Mouse (Mus musculus): Measurements from ENCODE around the gene Kptn. TPM values are rescaled to one million over a fixed set of nuclear protein-coding genes. Genes with fewer than 3 reads are reported as not detected.

The Kptn gene
- polyA plus RNA-seq, 1 experiment from 2014 or later: 25.1 TPM

DNA sequence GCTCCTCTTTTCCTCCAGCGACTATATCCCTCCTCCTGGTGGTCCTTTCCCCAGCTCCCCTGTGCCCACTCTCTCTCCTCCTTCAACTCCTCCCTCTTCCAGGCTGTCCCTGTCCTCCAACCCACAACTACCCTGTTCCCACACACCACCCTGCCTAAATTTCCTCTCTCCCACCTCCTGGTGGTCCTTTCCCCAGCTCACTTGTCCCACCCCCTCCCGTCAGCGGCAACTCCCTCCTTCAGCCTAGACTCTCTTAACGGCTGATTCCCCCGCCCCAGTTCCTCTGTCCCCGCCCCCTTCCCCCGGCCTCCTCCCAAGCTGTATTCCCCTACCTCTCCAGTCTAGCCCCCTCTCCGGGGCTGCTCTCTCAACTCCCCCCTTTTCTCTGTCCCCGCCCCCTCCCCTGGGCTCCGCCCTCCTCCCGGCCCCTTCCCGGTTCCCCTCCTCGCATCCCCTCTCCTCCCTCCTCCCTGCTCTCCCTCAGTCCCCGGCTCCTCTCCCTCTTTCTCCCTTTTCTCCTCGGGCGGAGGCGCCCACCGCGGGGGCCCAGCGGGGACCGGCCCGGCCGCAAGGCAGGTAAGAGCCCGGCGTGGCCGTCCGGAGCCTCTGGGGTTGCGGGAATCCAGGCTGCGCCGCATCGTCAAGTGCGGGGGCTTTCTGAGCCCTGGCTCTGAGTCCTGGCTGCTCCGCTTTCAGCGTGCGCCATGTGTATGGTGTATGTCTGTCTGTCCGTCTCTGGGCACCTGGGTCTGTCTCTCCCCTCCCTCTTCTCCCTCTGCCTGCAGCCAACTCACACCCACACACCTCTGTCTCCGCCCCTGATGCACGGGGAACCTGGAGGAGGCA is 10.4 kb downstream of the Kptn start:
- H3K9ac ChIP-seq (ENCODE audit: low read depth, low read length): peak overlapping the region; percentile 63
- peaks cover 10% of the 10 kb centered on the region for H3K36me3 ChIP-seq (ENCODE audit: control insufficient read depth, insufficient read depth, low read length)
- no peaks in the 10 kb centered on the region for H3K27me3 ChIP-seq (ENCODE audit: control insufficient read depth, insufficient read depth, low read length)
- WGBS: 1% methylated on average over 35 of the region's 38 CpGs
- peaks cover 32% of the 10 kb centered on the region for H3K4me1 ChIP-seq (ENCODE audit: control insufficient read depth, insufficient read depth, low read length)
- H3K4me3 ChIP-seq (ENCODE audit: low read length): peak overlapping the region; percentile 56
- no peaks in the 10 kb centered on the region for H3K9me3 ChIP-seq (ENCODE audit: control insufficient read depth, low read length)
- H3K4me2 ChIP-seq (replicated peaks; ENCODE audit: low read depth, low read length): peak overlapping the region; percentile 91
- peak; percentile 86 for ATAC-seq (ENCODE audit: low FRiP score, low TSS enrichment)
- peak overlapping the region; percentile 77 for H3K27ac ChIP-seq (ENCODE audit: low read depth, low read length)

DNA sequence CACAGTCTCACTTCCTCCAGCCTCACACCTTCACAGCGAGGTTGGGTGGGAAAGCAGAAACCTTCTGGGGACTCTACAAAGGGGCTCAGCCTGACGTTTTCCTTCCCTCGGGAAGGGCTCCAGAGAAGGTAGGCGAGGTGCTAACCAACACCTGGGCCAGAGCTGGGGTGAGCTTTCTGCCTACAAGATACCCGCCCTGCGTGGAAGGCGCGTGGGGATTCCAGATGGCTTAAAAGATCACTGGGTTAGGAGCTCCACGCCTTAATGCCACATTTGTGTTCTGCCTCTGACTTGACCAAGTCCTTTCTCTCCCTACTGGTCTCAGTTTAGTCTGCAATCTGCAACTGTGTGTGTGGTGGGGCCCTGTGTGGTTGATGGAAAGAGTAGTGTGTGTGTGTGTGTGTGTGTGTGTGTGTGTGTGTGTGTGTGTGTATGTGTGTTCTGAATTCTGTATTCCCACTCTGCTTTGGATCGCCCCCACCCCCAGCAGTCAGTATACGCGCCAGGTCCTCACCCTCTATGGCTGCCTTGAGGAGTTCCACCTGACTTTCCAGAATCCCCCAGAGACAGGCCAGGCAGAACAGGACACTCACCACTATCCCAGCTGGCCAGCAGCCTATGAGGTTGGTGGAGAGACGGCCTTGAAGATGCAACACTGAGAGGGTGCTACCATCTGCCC is 11.4 kb downstream of the Kptn start:
- H3K9ac ChIP-seq (ENCODE audit: low read depth, low read length): 0 out of 2 replicates have a peak overlapping the region, but pooled peaks have one; percentile 63
- H3K9me3 ChIP-seq (ENCODE audit: control insufficient read depth, low read length): no peaks in the 10 kb centered on the region
- H3K4me1 ChIP-seq (ENCODE audit: control insufficient read depth, insufficient read depth, low read length): peaks cover 32% of the 10 kb centered on the region
- no peaks in the 10 kb centered on the region for H3K27me3 ChIP-seq (ENCODE audit: control insufficient read depth, insufficient read depth, low read length)
- WGBS: 34% methylated on average over 13 of the region's 13 CpGs
- H3K4me3 ChIP-seq (ENCODE audit: low read length): peak overlapping the region; percentile 56
- no peaks in the 10 kb centered on the region; the same call in 1 of the 2 replicates for H3K36me3 ChIP-seq (ENCODE audit: control insufficient read depth, insufficient read depth, low read length)
- ATAC-seq (ENCODE audit: low FRiP score, low TSS enrichment): no peak
- H3K4me2 ChIP-seq (replicated peaks; ENCODE audit: low read depth, low read length): peak overlapping the region; percentile 91
- no peak overlapping the region for H3K27ac ChIP-seq (ENCODE audit: low read depth, low read length)

DNA sequence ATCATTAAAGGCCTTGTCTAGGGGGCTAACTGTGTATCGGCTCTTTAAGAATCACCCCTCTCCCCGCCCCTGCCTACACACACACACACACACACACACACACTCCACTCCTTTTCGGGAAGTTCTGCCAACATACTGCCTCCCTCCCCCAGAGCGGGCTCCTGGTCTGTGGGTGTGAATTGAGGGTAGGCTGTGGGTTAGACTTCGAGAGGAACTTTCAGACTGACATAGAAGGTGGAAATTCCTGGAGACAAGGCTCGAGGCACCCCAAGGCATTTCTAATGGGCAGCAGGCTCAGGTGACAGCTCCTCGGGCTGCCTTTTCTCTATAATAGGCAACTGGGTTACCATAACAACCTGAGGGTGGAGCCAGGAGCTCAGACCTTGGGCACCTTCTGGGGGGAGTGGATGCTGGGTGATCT is 12.5 kb downstream of the Kptn start:
- no peaks in the 10 kb centered on the region for H3K9me3 ChIP-seq (ENCODE audit: control insufficient read depth, low read length)
- H3K27ac ChIP-seq (ENCODE audit: low read depth, low read length): no peak overlapping the region
- 0 out of 2 replicates have a peak overlapping the region, but pooled peaks have one; percentile 10 for H3K4me2 ChIP-seq (replicated peaks; ENCODE audit: low read depth, low read length)
- no peaks in the 10 kb centered on the region for H3K27me3 ChIP-seq (ENCODE audit: control insufficient read depth, insufficient read depth, low read length)
- H3K4me3 ChIP-seq (ENCODE audit: low read length): no peak overlapping the region
- ATAC-seq (ENCODE audit: low FRiP score, low TSS enrichment): no peak
- H3K4me1 ChIP-seq (ENCODE audit: control insufficient read depth, insufficient read depth, low read length): peaks cover 32% of the 10 kb centered on the region
- H3K9ac ChIP-seq (ENCODE audit: low read depth, low read length): no peak overlapping the region
- 16% methylated on average over 7 of the region's 7 CpGs for WGBS
- H3K36me3 ChIP-seq (ENCODE audit: control insufficient read depth, insufficient read depth, low read length): no peaks in the 10 kb centered on the region; the same call in 1 of the 2 replicates

DNA sequence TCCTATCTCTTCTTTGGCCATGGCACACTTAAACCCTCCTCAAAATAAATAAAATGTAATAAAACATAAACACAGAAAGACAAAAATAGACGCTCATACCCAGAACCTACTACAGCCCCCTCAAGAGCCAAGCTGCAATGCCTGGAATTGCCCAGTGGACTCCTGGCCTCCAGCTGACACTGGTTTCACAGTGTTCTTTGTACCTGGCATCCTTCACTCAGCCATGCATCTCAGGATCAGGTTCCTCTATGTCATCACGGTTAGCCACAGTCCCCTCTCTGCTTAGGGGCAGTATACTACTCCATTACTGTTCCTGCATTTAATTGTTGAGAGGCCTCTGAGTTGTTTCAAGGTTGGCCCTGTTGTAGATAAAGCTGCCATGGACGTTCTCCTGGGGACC is 13.2 kb downstream of the Kptn start:
- ATAC-seq (ENCODE audit: low FRiP score, low TSS enrichment): no peak
- WGBS: 68% methylated on average over 3 of the region's 3 CpGs
- no peaks in the 10 kb centered on the region for H3K27me3 ChIP-seq (ENCODE audit: control insufficient read depth, insufficient read depth, low read length)
- H3K4me3 ChIP-seq (ENCODE audit: low read length): no peak overlapping the region
- H3K9ac ChIP-seq (ENCODE audit: low read depth, low read length): no peak overlapping the region
- no peaks in the 10 kb centered on the region for H3K9me3 ChIP-seq (ENCODE audit: control insufficient read depth, low read length)
- H3K4me2 ChIP-seq (replicated peaks; ENCODE audit: low read depth, low read length): no peak overlapping the region
- no peak overlapping the region for H3K27ac ChIP-seq (ENCODE audit: low read depth, low read length)
- H3K4me1 ChIP-seq (ENCODE audit: control insufficient read depth, insufficient read depth, low read length): peaks cover 32% of the 10 kb centered on the region
- no peaks in the 10 kb centered on the region for H3K36me3 ChIP-seq (ENCODE audit: control insufficient read depth, insufficient read depth, low read length)

DNA sequence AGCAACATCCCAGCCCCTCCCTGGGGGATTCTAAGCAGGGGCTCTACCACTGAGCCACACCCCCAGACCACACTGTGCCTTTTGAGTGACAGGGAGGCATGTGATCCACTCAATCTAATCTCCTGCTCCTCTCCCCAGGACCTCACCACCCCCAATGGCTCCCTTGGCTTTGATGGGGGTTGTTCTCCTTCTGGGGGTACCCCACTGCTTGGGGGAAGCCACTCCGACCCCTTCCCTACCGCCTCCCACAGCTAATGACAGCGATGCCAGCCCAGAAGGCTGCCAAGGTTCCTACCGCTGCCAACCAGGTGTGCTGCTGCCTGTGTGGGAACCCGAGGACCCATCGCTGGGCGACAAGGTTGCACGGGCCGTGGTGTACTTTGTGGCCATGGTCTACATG is 14.0 kb downstream of the Kptn start:
- no peaks in the 10 kb centered on the region for H3K36me3 ChIP-seq (ENCODE audit: control insufficient read depth, insufficient read depth, low read length)
- H3K27ac ChIP-seq (ENCODE audit: low read depth, low read length): no peak overlapping the region
- H3K4me3 ChIP-seq (ENCODE audit: low read length): no peak overlapping the region
- WGBS: 88% methylated on average over 9 of the region's 9 CpGs
- H3K4me2 ChIP-seq (replicated peaks; ENCODE audit: low read depth, low read length): no peak overlapping the region
- no peaks in the 10 kb centered on the region for H3K9me3 ChIP-seq (ENCODE audit: control insufficient read depth, low read length)
- no peaks in the 10 kb centered on the region for H3K27me3 ChIP-seq (ENCODE audit: control insufficient read depth, insufficient read depth, low read length)
- no peak overlapping the region for H3K9ac ChIP-seq (ENCODE audit: low read depth, low read length)
- peaks cover 32% of the 10 kb centered on the region for H3K4me1 ChIP-seq (ENCODE audit: control insufficient read depth, insufficient read depth, low read length)
- ATAC-seq (ENCODE audit: low FRiP score, low TSS enrichment): no peak

DNA sequence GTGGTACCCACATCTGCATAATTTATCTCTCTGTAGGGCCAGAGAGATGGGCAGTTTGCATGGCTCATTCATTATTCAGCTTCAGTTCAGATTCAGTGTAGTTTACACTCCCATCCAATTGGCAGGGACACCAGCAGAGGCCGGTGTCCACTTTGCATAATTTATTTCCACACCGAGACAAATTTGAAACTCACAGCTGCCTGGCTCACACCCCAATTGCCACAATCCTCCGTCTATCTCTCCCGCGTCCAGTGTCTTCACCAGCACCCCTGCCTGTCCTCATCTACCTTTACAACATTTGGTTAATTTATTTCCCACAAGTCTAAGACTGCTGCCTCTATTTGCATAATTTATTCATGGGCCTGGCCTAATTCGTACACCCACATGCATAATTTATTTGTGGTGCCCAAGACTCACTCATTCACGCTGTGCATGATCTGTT is 15.3 kb downstream of the Kptn start:
- WGBS: 71% methylated on average over 7 of the region's 7 CpGs
- no peaks in the 10 kb centered on the region for H3K27me3 ChIP-seq (ENCODE audit: control insufficient read depth, insufficient read depth, low read length)
- no peak overlapping the region for H3K4me3 ChIP-seq (ENCODE audit: low read length)
- no peaks in the 10 kb centered on the region for H3K9me3 ChIP-seq (ENCODE audit: control insufficient read depth, low read length)
- H3K27ac ChIP-seq (ENCODE audit: low read depth, low read length): no peak overlapping the region
- H3K9ac ChIP-seq (ENCODE audit: low read depth, low read length): no peak overlapping the region
- ATAC-seq (ENCODE audit: low FRiP score, low TSS enrichment): no peak
- no peaks in the 10 kb centered on the region for H3K36me3 ChIP-seq (ENCODE audit: control insufficient read depth, insufficient read depth, low read length)
- peaks cover 23% of the 10 kb centered on the region for H3K4me1 ChIP-seq (ENCODE audit: control insufficient read depth, insufficient read depth, low read length)
- H3K4me2 ChIP-seq (replicated peaks; ENCODE audit: low read depth, low read length): no peak overlapping the region

DNA sequence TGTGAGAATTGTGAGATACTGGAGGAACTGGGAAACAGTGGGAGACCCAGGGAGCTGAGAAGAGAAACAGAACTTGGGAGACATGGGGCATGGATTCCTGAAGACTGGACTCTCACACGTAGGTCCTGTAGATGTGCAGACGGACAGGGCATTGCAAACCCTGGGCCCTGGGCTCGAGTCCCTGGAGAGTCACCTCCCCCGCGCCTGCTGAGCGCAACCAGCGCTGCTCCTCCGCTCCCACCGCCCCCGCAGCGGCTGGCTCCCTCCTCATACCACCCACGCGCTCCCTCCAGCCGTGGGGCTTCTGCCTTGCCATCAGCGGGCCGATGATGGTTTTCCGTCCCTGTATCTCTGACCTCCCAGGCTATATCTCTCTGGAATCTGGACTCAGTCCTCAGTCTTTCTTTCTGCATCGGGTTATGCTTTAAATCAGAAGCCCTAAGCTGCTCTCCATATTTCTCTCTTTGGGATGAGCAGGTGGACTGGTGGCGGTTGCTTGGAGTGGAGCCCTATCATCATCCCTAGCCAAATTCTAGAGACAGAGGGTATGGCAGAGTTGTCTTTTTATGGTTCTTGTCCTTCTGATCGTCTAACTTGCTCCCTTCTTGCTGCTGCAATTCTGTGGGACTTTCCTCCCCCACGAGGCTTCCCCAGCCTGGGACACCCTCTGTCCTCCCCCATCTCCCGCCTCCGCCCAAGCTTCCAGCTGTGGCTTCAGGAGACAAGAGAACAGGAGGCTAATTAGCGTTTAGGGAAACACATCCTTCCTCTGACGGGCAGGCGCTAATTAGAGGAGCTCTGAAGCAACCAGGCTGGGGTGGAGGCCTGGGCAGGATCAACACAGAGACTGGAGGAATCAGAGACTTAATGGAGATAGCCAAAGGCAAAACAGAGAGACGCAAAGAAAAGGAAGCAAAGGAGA is 27.1 kb downstream of the Kptn start:
- no peaks in the 10 kb centered on the region for H3K4me1 ChIP-seq (ENCODE audit: control insufficient read depth, insufficient read depth, low read length)
- H3K27me3 ChIP-seq (ENCODE audit: control insufficient read depth, insufficient read depth, low read length): no peaks in the 10 kb centered on the region
- ATAC-seq (ENCODE audit: low FRiP score, low TSS enrichment): no peak
- 24% methylated on average over 23 of the region's 27 CpGs for WGBS
- H3K9ac ChIP-seq (ENCODE audit: low read depth, low read length): no peak overlapping the region
- H3K27ac ChIP-seq (ENCODE audit: low read depth, low read length): no peak overlapping the region
- H3K4me2 ChIP-seq (replicated peaks; ENCODE audit: low read depth, low read length): no peak overlapping the region
- H3K4me3 ChIP-seq (ENCODE audit: low read length): no peak overlapping the region
- no peaks in the 10 kb centered on the region for H3K9me3 ChIP-seq (ENCODE audit: control insufficient read depth, low read length)
- no peaks in the 10 kb centered on the region for H3K36me3 ChIP-seq (ENCODE audit: control insufficient read depth, insufficient read depth, low read length)

DNA sequence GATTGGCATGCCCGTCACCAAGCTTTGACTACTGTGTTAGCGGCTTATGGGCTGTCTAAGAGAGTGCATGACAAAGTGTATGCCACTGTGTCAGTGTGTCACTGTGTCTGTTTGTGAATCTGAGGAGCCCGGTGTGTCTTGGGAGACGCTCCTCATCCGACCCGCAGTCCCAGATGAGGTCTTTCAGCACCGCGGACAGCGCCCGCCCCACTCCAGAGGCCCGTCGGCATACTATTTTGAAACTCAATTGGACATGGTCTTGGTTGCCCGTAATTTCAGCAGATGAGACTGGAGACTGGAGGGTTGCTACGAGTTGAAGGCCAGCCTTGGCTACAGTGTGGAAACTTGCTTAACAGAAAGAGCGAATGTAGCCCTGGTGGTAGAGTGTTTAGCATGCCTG is 27.9 kb downstream of the Kptn start:
- Histone ChIP-seq H3K36me3 (ENCODE audit: control insufficient read depth, insufficient read depth, low read length) (no peaks in the 10 kb centered on the region), H3K9me3 (ENCODE audit: control insufficient read depth, low read length) (no peaks in the 10 kb centered on the region), H3K9ac (ENCODE audit: low read depth, low read length) (no peak overlapping the region), H3K4me1 (ENCODE audit: control insufficient read depth, insufficient read depth, low read length) (no peaks in the 10 kb centered on the region), H3K27ac (ENCODE audit: low read depth, low read length) (no peak overlapping the region), H3K4me2 (replicated peaks; ENCODE audit: low read depth, low read length) (no peak overlapping the region), H3K27me3 (ENCODE audit: control insufficient read depth, insufficient read depth, low read length) (no peaks in the 10 kb centered on the region), H3K4me3 (ENCODE audit: low read length) (no peak overlapping the region)
- 0 out of 2 replicates have a peak, but pooled peaks have one; percentile 33 for ATAC-seq (ENCODE audit: low FRiP score, low TSS enrichment)
- 10% methylated on average over 15 of the region's 15 CpGs for WGBS
